Mouse (Mus musculus) heart, postnatal 0 days (tissue): Measurements from ENCODE around the gene 1700020L24Rik. TPM values are rescaled to one million over a fixed set of nuclear protein-coding genes. Genes with fewer than 3 reads are reported as not detected.

ENCODE experiments used
- ATAC-seq: fragments of 200-750 bp; cut with Nextera tagmentation; 2 replicates; pipeline ENCODE4 v1.8.0; 2017; ENCODE audit warnings: low read depth, moderate number of reproducible peaks, moderate library complexity; ENCODE audit not compliant: insufficient read depth
- DNase-seq: peaks from one replicate; pipeline ENCODE4 v3.0.0-alpha.2; 2016; ENCODE audit warnings: low spot score
- H3K27ac ChIP-seq: fragments of 300-500 bp; sonication (generic); 2 replicates; pipeline ENCODE4 v1.5.1; 2014; ENCODE audit warnings: low read depth, mild to moderate bottlenecking
- H3K27me3 ChIP-seq: fragments of 300-500 bp; sonication (generic); 2 replicates; pipeline ENCODE4 v1.6.1; 2014; ENCODE audit warnings: low read length, mixed read lengths; ENCODE audit not compliant: control insufficient read depth, insufficient read depth
- H3K36me3 ChIP-seq: fragments of 300-500 bp; sonication (generic); replicated peaks from 2 replicates; pipeline ENCODE4 v1.6.1; 2014; ENCODE audit warnings: low read length, mixed read lengths; ENCODE audit not compliant: control insufficient read depth, insufficient read depth
- H3K4me1 ChIP-seq: fragments of 300-500 bp; sonication (generic); 2 replicates; pipeline ENCODE4 v1.6.1; 2014; ENCODE audit warnings: antibody characterized with exemption; ENCODE audit not compliant: control insufficient read depth, insufficient read depth
- H3K4me2 ChIP-seq: fragments of 300-500 bp; sonication (generic); 2 replicates; pipeline ENCODE4 v1.6.1; 2014; ENCODE audit warnings: low read depth, mild to moderate bottlenecking, low read length, moderate library complexity
- H3K4me3 ChIP-seq: fragments of 300-500 bp; sonication (generic); 2 replicates; pipeline ENCODE4 v1.5.1; 2014; ENCODE audit warnings: low read depth, low read length
- H3K9ac ChIP-seq: fragments of 300-500 bp; sonication (generic); replicated peaks from 2 replicates; pipeline ENCODE4 v1.6.1; 2014; ENCODE audit warnings: low read depth, low read length, mixed read lengths
- H3K9me3 ChIP-seq: fragments of 300-500 bp; sonication (generic); replicated peaks from 2 replicates; pipeline ENCODE4 v1.6.1; 2016; ENCODE audit warnings: low read length; ENCODE audit not compliant: control insufficient read depth
- CTCF ChIP-seq: IDR thresholded peaks from 2 replicates; pipeline ENCODE4 v1.5.1; 2016; ENCODE audit warnings: antibody characterized with exemption, control low read depth, low read depth
- EP300 ChIP-seq: IDR thresholded peaks from 2 replicates; pipeline ENCODE4 v1.6.1; 2016; ENCODE audit warnings: antibody characterized with exemption, low read depth
- WGBS: fragments of 180-500 bp; shearing (Covaris S2); extraction: QIAGEN DNeasy Blood & Tissue Kit; methylation state at CpG from one replicate; pipeline ENCODE4 v1.1.7; 2014; 5-methylcytosine and 5-hydroxymethylcytosine counted together
- polyA plus RNA-seq: library from polyadenylated mRNA; unstranded; fragments of >200 nt; fragmentation: Nextera tagmentation; extraction: Ambion mirVana; gene quantifications from 2 replicates; pipeline ENCODE4 v1.2.1, GENCODE M21; 2015
- total RNA-seq: library from RNA; depleted of rRNA; stranded (reverse); fragments of >200 nt; gene quantifications from 2 replicates; pipeline ENCODE4 v1.2.3, GENCODE M21; 2014; ENCODE audit warnings: low replicate concordance; rRNA removed

Gene 1700020L24Rik
- total RNA-seq = 4.2 TPM in 1 of 2 replicates, not detected in the other
- 0.81 and 1.1 TPM in 2 replicates for polyA plus RNA-seq

DNA sequence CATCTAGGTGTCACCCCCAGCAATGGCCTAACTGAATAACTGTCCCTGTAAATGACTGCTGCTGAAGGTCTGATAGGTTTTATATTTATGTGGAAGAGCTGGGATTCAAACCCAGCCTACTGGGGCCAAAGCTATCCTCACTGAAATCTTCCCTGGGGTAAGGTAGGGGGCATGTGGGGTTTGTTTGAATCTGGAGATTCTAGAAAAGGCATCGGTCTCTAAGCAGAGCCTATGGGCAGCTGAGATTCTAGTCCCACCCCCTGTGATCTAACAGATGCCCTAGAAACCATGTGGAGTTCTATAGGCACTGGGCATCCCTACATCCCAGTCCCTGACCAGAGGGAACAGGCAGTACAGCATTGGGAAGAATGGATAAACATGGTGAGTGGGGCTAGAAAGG is at the start of gene 1700020L24Rik:
1700020L24Rik (plus strand) TSS at position 301 of the 400 bp plus-strand sequence.
- no peaks in the 10 kb centered on the region for H3K36me3 ChIP-seq
- H3K4me1 ChIP-seq = peaks cover 13% of the 10 kb centered on the region
- TF ChIP-seq EP300 (no peak), CTCF (no peak)
- H3K4me2 ChIP-seq = no peak within 1 kb of the TSS
- no peak within 1 kb of the TSS for H3K4me3 ChIP-seq
- H3K9me3 ChIP-seq = no peaks in the 10 kb centered on the region
- DNase-seq = no peak
- peaks cover 10% of the 10 kb centered on the region for H3K27me3 ChIP-seq
- H3K9ac ChIP-seq = no peak within 1 kb of the TSS
- no peak within 1 kb of the TSS for H3K27ac ChIP-seq
- 75% methylated on average over 1 of the region's 1 CpGs for WGBS
- no peak for ATAC-seq

GRCm38 (mm10) chr11:83393062-83393461 is 44.4 kb upstream of the 1700020L24Rik start:
- ATAC-seq (peak; percentile 90), DNase-seq (peak; percentile 91)
- Histone ChIP-seq H3K9ac (no peak overlapping the region), H3K9me3 (no peaks in the 10 kb centered on the region), H3K4me1 (peaks cover 11% of the 10 kb centered on the region), H3K36me3 (peaks cover 35% of the 10 kb centered on the region), H3K4me3 (no peak overlapping the region), H3K4me2 (peak overlapping the region; percentile 33), H3K27ac (peak overlapping the region; percentile 87), H3K27me3 (no peaks in the 10 kb centered on the region)
- TF ChIP-seq CTCF (no peak), EP300 (peak; percentile 63; the same call in 1 of the 2 replicates)
- 28% methylated on average over 4 of the region's 4 CpGs for WGBS

- H3K4me1 ChIP-seq = peaks cover 11% of the 10 kb centered on the region
- H3K9ac ChIP-seq = no peak overlapping the region
- peaks cover 37% of the 10 kb centered on the region for H3K36me3 ChIP-seq
- no peak for TF ChIP-seq CTCF
- H3K4me3 ChIP-seq = no peak overlapping the region
- 0 out of 2 replicates have a peak overlapping the region, but pooled peaks have one; percentile 34 for H3K27ac ChIP-seq
- WGBS = 28% methylated on average over 6 of the region's 6 CpGs
- DNase-seq = no peak
- H3K4me2 ChIP-seq = no peak overlapping the region
- H3K9me3 ChIP-seq = no peaks in the 10 kb centered on the region
- no peak for ATAC-seq
- H3K27me3 ChIP-seq = no peaks in the 10 kb centered on the region
These were observed 42.6 kb upstream of the 1700020L24Rik start for GRCm38 (mm10) chr11:83394802-83395439.

- Histone ChIP-seq H3K27ac (no peak overlapping the region), H3K4me2 (no peak overlapping the region), H3K9me3 (no peaks in the 10 kb centered on the region), H3K36me3 (peaks cover 39% of the 10 kb centered on the region), H3K27me3 (no peaks in the 10 kb centered on the region), H3K9ac (no peak overlapping the region), H3K4me1 (peaks cover 6% of the 10 kb centered on the region; the same call in 1 of the 2 replicates), H3K4me3 (no peak overlapping the region)
- WGBS = 80% methylated on average over 7 of the region's 7 CpGs
- DNase-seq (no peak), ATAC-seq (no peak)
- TF ChIP-seq EP300 (no peak), CTCF (no peak)
These were observed 39.9 kb upstream of the 1700020L24Rik start for GRCm38 (mm10) chr11:83397626-83398025.

DNA sequence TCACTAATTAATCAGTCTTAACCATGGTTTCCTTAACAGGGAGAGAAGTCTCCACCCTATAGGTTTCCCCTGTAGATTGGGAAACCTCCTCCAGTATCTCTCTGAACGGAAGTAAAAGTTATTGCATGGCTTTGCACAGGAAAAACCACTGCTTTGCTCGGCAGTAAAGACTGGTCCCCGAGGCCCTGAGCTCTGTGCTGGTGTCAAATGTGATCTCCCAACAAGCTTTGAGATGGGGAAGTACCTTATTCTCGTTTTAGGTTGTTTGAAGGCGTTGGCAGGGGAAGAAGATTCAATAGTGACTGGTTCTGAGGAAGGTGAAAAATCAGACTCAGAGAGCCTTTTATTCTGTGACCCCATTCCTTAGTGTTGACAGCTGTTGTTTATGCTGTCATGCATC is 38.8 kb upstream of the 1700020L24Rik start:
- WGBS = 69% methylated on average over 5 of the region's 5 CpGs
- Histone ChIP-seq H3K27me3 (no peaks in the 10 kb centered on the region), H3K4me3 (no peak overlapping the region), H3K27ac (no peak overlapping the region), H3K4me1 (0 out of 2 replicates have a peak, but pooled peaks cover 3% of the 10 kb centered on the region), H3K36me3 (peaks cover 50% of the 10 kb centered on the region), H3K4me2 (no peak overlapping the region), H3K9ac (no peak overlapping the region), H3K9me3 (no peaks in the 10 kb centered on the region)
- DNase-seq = no peak
- ATAC-seq = no peak
- no peak for TF ChIP-seq CTCF
- no peak for TF ChIP-seq EP300
